Mouse (Mus musculus) neural tube, embryonic 14.5 days (tissue): ENCODE measurements around the gene Arhgap31. TPM values are rescaled to one million over a fixed set of nuclear protein-coding genes. Genes with fewer than 3 reads are reported as not detected.
A peak's percentile ranks its signal among the peaks of the same experiment; 100 is the strongest.

Source experiments
- ATAC-seq: fragments of 200-750 bp; cut with Nextera tagmentation; 2 replicates; pipeline ENCODE4 v1.8.0; 2017; ENCODE audit warnings: low read depth, mild to moderate bottlenecking, moderate TSS enrichment, moderate library complexity
- H3K27ac ChIP-seq: fragments of 300-500 bp; sonication (generic); 2 replicates; pipeline ENCODE4 v1.5.1; 2014; ENCODE audit warnings: low read depth, mild to moderate bottlenecking, control low read depth, low read length, moderate library complexity, mixed read lengths
- H3K27me3 ChIP-seq: fragments of 300-500 bp; sonication (generic); 2 replicates; pipeline ENCODE4 v1.6.1; 2014; ENCODE audit warnings: low read length; ENCODE audit not compliant: control insufficient read depth, insufficient read depth
- H3K36me3 ChIP-seq: fragments of 300-500 bp; sonication (generic); 2 replicates; pipeline ENCODE4 v1.6.1; 2014; ENCODE audit warnings: low read length, mixed read lengths; ENCODE audit not compliant: control insufficient read depth, insufficient read depth
- H3K4me1 ChIP-seq: fragments of 300-500 bp; sonication (generic); 2 replicates; pipeline ENCODE4 v1.6.1; 2014; ENCODE audit warnings: low read length; ENCODE audit not compliant: control insufficient read depth, insufficient read depth
- H3K4me2 ChIP-seq: fragments of 300-500 bp; sonication (generic); 2 replicates; pipeline ENCODE4 v1.6.1; 2014; ENCODE audit warnings: mild to moderate bottlenecking, low read depth, low read length, control low read depth
- H3K4me3 ChIP-seq: fragments of 300-500 bp; sonication (generic); 2 replicates; pipeline ENCODE4 v1.5.1; 2014; ENCODE audit warnings: low read depth, low read length, control low read depth, mixed read lengths
- H3K9ac ChIP-seq: fragments of 300-500 bp; sonication (generic); replicated peaks from 2 replicates; pipeline ENCODE4 v1.6.1; 2014; ENCODE audit warnings: low read depth, mild to moderate bottlenecking, control low read depth, low read length, mixed read lengths
- H3K9me3 ChIP-seq: fragments of 300-500 bp; sonication (generic); 2 replicates; pipeline ENCODE4 v1.6.1; 2016; ENCODE audit warnings: low read length; ENCODE audit not compliant: control insufficient read depth
- WGBS: fragments of 180-500 bp; shearing (Covaris S2); extraction: QIAGEN DNeasy Blood & Tissue Kit; methylation state at CpG from one replicate; pipeline ENCODE4 v1.1.7; 2014; 5-methylcytosine and 5-hydroxymethylcytosine counted together
- polyA plus RNA-seq: library from polyadenylated mRNA; unstranded; fragments of >200 nt; fragmentation: Nextera tagmentation; extraction: Ambion mirVana; gene quantifications from 2 replicates; pipeline ENCODE4 v1.2.1, GENCODE M21; 2014

The Arhgap31 gene
- polyA plus RNA-seq, 1 experiment from 2014 or later: 3.8 TPM

DNA sequence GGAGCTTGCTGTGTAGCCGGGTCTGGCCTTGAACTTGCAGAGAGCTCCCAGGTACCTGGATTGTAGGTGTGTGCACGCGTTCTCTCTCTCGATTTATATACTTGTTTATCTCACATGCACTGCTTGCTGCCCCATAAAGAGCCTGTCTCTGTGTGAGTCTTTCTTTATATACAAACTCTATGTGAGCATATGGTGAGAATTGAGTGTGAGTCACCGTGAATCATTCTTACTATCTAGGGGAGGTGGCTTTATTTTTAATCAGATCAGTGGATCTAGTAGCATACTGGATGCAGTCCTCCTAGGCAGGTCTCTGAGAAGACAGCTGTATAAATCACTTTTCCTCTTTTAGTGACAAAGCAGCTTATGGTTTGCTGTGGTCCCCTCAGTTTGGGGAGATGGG, 144.9 kb downstream of the Arhgap31 start:
- Histone ChIP-seq H3K27ac (no peak overlapping the region), H3K4me3 (no peak overlapping the region), H3K4me2 (no peak overlapping the region), H3K9me3 (no peaks in the 10 kb centered on the region), H3K9ac (no peak overlapping the region), H3K27me3 (no peaks in the 10 kb centered on the region), H3K36me3 (peaks cover 5% of the 10 kb centered on the region), H3K4me1 (peaks cover 10% of the 10 kb centered on the region)
- no peak for ATAC-seq
- WGBS: 96% methylated on average over 5 of the region's 5 CpGs

DNA sequence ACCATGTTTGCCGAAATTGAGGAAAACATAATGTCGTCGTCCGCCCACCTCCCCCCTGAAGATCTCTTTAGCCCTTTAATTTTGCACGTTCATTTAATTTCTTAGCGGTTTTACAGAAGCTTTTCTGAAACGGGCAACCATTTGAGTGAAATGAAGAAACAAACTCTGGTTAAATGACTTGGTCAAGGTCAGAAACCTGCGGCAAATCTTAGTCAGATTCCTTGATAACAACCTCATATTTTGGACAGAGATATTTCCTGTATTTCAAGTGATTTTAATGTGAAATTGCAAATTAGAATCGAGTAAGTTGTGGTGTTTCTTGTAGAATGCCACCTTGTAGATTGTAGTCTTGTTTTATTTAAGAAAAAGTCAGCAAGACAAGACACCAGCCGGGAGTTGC, 149.6 kb downstream of the Arhgap31 start:
- WGBS: 42% methylated on average over 10 of the region's 10 CpGs

DNA sequence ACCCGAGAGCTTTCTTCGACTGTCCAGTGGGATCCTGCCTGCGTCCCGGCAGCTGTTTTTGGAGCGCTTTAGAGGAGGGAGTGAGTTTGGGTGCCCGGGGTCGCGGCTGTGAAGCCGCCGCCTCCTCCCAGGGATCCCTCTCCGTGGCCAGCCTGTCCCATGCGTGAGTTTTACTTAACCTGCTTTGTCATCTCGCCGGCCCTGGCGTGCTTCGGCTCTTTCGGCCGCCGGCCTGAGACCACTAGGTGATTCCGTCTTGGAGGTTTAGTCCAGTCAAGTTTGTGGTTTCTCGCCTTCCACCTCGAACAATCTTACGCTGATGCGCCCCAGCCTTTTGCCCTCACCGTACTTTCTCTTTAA, 150.1 kb downstream of the Arhgap31 start:
- no peaks in the 10 kb centered on the region for H3K27me3 ChIP-seq
- peaks cover 10% of the 10 kb centered on the region for H3K4me1 ChIP-seq
- peaks cover 5% of the 10 kb centered on the region; the same call in 1 of the 2 replicates for H3K36me3 ChIP-seq
- H3K9ac ChIP-seq: peak overlapping the region; percentile 92
- peak overlapping the region; percentile 81 for H3K27ac ChIP-seq
- under 1% methylated on average over 25 of the region's 25 CpGs for WGBS
- no peaks in the 10 kb centered on the region for H3K9me3 ChIP-seq
- H3K4me3 ChIP-seq: peak overlapping the region; percentile 91
- H3K4me2 ChIP-seq: peak overlapping the region; percentile 68
- ATAC-seq: peak; percentile 79

More for the DNA sequence above, 149.6 kb downstream of the Arhgap31 start:
- Histone ChIP-seq H3K4me1 (peaks cover 10% of the 10 kb centered on the region), H3K4me3 (peak overlapping the region; percentile 91), H3K4me2 (peak overlapping the region; percentile 68), H3K9ac (peak overlapping the region; percentile 92), H3K27me3 (no peaks in the 10 kb centered on the region), H3K9me3 (no peaks in the 10 kb centered on the region), H3K36me3 (peaks cover 5% of the 10 kb centered on the region; the same call in 1 of the 2 replicates), H3K27ac (no peak overlapping the region)
- ATAC-seq: no peak

DNA sequence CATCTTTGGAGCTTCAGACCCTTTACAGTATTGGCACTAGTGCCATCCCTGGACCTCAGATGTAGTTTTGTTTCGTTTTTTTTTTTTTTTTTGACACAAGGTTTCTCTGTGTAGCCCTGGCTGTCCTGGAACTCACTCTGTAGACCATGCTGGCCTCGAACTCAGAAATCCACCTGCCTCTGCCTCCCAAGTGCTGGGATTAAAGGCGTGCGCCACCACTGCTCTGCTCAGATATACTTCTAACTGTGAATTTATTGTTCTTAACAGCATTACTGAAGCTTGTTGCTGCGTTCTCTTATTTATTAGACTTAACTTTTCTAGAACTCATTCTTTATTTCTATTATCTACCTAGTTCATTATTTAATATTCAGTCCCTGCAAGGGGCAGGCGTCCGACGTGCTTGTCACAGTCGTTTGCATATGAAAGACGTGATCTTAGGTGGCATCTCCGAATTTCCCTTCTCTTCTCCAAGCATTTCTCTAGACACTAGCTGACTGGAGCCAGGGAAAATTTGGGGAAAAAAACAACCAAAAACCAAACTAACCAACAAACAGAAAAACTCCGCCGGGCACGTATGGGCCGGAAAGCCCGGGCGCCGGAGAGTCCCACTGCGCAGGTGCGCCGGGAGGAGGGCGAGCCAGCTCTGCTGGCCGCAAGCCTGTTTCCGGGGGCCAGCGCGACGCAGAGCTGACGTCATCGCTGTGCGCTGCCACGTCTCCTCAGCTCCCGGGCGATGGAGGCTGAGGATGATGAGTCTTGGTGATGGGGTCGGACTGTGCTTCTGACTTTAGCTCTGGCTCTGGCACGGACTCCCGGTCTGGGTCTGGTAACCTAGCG, 150.7 kb downstream of the Arhgap31 start:
- no peaks in the 10 kb centered on the region for H3K27me3 ChIP-seq
- peak; percentile 97 for ATAC-seq
- H3K27ac ChIP-seq: peak overlapping the region; percentile 81
- peaks cover 5% of the 10 kb centered on the region; the same call in 1 of the 2 replicates for H3K36me3 ChIP-seq
- peaks cover 10% of the 10 kb centered on the region for H3K4me1 ChIP-seq
- WGBS: 6% methylated on average over 37 of the region's 37 CpGs
- H3K4me2 ChIP-seq: peak overlapping the region; percentile 68
- H3K9me3 ChIP-seq: no peaks in the 10 kb centered on the region
- H3K4me3 ChIP-seq: peak overlapping the region; percentile 91
- peak overlapping the region; percentile 92 for H3K9ac ChIP-seq

DNA sequence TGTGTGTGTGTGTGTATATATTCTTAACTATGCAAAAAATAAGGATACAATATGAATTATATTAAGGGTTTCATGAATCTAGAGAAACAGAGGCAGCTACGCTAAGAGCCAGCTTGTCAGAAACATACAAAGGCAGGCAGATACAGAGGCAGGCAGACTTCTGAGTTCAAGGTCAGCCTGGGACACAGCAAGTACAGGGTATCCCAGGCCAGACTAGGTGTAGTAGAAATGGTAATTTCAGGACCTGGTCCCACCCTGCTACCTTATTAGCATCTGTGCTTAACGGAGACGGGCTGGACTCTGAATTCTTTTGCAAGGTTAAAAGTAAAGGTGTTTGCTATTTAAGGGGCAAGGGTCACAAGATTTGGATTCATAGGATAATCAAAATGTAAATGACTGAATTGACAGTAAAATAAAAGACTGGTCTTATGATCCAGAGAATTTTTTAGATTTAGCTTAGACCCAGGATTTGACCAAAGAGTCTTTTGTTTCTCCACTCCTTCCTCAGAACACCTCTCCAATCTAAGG, 154.8 kb downstream of the Arhgap31 start, which contains the start of gene Tmem39a:
Tmem39a (plus strand) TSS at position 478 of the 528 bp plus-strand sequence.
- 91% methylated on average over 3 of the region's 3 CpGs for WGBS
- Histone ChIP-seq H3K4me1 (peaks cover 1% of the 10 kb centered on the region; the same call in 1 of the 2 replicates), H3K4me2 (no peak within 1 kb of the TSS), H3K36me3 (no peaks in the 10 kb centered on the region), H3K9ac (no peak within 1 kb of the TSS), H3K4me3 (no peak within 1 kb of the TSS), H3K27ac (no peak within 1 kb of the TSS), H3K9me3 (no peaks in the 10 kb centered on the region), H3K27me3 (no peaks in the 10 kb centered on the region)
- ATAC-seq: no peak

DNA sequence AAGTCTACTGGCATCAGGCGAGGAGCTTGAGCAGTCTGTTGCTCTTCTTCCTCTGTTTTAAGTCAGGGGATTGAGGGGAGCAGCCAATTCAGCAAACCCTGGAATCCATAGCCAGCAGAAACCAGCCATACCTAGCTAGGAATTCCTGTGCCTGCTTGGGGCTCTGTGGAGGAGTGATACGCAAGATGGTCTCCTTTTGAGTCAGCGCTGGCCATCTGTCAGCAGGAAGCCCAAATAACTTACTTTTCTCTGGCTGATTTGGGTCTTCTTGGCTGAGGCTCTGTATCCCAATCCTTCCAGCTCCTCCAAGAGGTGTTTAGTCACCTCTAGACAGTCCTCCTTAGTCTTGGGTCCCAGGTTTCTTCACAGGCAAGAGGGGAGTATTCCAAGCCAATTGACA, 157.1 kb downstream of the Arhgap31 start:
- WGBS: 82% methylated on average over 3 of the region's 3 CpGs
- ATAC-seq: no peak
- H3K27ac ChIP-seq: no peak overlapping the region
- no peak overlapping the region for H3K9ac ChIP-seq
- no peaks in the 10 kb centered on the region for H3K36me3 ChIP-seq
- no peak overlapping the region for H3K4me2 ChIP-seq
- H3K27me3 ChIP-seq: no peaks in the 10 kb centered on the region
- no peak overlapping the region for H3K4me3 ChIP-seq
- H3K9me3 ChIP-seq: no peaks in the 10 kb centered on the region
- H3K4me1 ChIP-seq: no peaks in the 10 kb centered on the region

DNA sequence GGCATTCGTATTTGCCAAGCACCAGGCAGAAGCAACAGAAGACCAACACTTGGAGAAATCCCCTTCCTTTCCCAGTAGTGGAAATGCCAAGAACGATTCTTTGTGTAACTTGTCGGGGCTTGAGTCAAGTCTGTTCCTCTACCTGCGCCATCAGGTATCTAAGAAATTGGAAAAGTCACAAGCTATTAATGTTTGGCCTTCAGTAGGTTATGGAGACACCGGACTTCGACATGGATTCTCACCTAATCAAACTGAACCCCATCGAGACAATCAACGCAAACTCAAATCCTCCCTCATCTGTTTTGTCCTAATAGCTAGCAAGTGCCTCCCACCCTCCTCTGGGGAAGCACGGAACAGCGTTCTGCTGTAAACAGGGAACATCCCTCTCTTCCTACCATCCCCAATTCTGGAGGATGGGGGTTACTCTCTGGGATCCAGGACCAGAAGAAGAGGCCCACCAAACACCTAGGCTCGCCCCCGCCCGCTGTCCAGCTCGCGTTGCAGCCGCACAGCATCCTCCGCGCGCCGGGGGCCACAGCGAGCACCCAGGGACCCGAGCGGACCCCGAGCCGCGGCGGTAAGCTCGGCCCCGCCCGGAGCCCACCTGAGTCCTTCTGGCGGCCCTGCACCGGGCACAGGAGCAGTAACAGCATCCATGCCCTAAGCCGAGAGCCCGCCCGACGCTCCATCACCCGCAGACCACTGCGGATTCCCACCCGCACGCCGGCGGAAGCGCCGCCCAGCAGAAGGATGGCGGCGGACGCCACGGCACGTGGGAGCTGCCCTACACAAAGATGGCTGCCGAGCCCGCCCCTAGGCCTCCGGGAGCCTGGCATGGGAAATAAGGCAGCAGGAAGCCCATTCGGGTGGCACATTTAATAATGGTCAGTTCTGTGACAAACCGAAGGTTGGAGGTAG, 163.3 kb downstream of the Arhgap31 start, which contains the start of gene Poglut1:
Poglut1 (minus strand) TSS at position 780 of the 918 bp plus-strand sequence.
- ATAC-seq: peak; percentile 97
- 3% methylated on average over 54 of the region's 54 CpGs for WGBS
- peak within 1 kb of the TSS; percentile 79 for H3K4me3 ChIP-seq

More for the DNA sequence above, 163.3 kb downstream of the Arhgap31 start, which contains the start of gene Poglut1:
- Histone ChIP-seq H3K9ac (peak within 1 kb of the TSS; percentile 88), H3K36me3 (peaks cover 6% of the 10 kb centered on the region; the same call in 1 of the 2 replicates), H3K9me3 (no peaks in the 10 kb centered on the region), H3K27ac (peak within 1 kb of the TSS; percentile 70), H3K4me1 (peaks cover 13% of the 10 kb centered on the region), H3K27me3 (no peaks in the 10 kb centered on the region), H3K4me2 (peak within 1 kb of the TSS; percentile 49)
